Mouse (Mus musculus): ENCODE measurements at regions not wholly inside any gene's neighbourhood (a gene's known extent, or its start where the extent isn't known, plus 50 kb on each side); places are given as distances from the start of the nearest gene placed in this dataset.

- H3K9me3 ChIP-seq (ENCODE audit: control insufficient read depth, low read length), result no peaks in the 10 kb centered on the region
- ATAC-seq, result peak; percentile 84
- no peaks in the 10 kb centered on the region for H3K36me3 ChIP-seq (ENCODE audit: control insufficient read depth, insufficient read depth, low read length)
- H3K4me3 ChIP-seq (ENCODE audit: low read length), result no peak overlapping the region
- no peaks in the 10 kb centered on the region for H3K4me1 ChIP-seq (ENCODE audit: control insufficient read depth, insufficient read depth, low read depth, low read length)
- no peaks in the 10 kb centered on the region for H3K27me3 ChIP-seq (replicated peaks; ENCODE audit: control insufficient read depth, insufficient read depth, low read length)
- H3K4me2 ChIP-seq (ENCODE audit: low read length), result no peak overlapping the region
- H3K27ac ChIP-seq (ENCODE audit: low read depth, low read length), result no peak overlapping the region
- WGBS, result 59% methylated on average over 4 of the region's 4 CpGs
- H3K9ac ChIP-seq (ENCODE audit: low read depth, low read length), result no peak overlapping the region
These were observed 55.0 kb upstream of the Ywhaq start for GRCm38 (mm10) chr12:21472487-21472886.

GRCm38 (mm10) chr12:21471986-21472385 lies 54.5 kb upstream of the Ywhaq start:
- Histone ChIP-seq H3K27ac (ENCODE audit: low read depth, low read length) (no peak overlapping the region), H3K4me1 (ENCODE audit: control insufficient read depth, insufficient read depth, low read depth, low read length) (no peaks in the 10 kb centered on the region)
- 84% methylated on average over 7 of the region's 7 CpGs for WGBS

DNA sequence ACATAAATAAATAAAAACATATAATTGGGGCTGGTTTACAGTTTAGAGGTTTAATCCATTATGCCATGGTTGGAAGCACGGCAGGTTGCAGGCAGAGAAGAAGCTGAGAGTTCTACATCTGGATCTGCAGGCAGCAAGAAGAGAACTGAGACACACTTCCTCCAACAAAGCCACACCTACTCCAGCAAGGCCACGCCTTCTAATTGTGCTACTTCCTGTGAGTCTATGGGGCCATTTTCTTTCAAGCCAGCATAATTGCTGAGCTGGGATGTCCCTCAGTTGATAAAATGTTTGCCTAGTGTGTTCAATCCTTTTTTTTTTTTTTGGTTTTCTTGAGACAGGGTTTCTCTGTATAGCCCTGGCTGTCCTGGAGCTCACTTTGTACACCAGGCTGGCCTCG lies 52.8 kb upstream of the Ywhaq start:
- Histone ChIP-seq H3K9ac (ENCODE audit: low read depth, low read length) (no peak overlapping the region), H3K4me2 (ENCODE audit: low read length) (no peak overlapping the region), H3K9me3 (ENCODE audit: control insufficient read depth, low read length) (no peaks in the 10 kb centered on the region), H3K4me1 (ENCODE audit: control insufficient read depth, insufficient read depth, low read depth, low read length) (no peaks in the 10 kb centered on the region), H3K4me3 (ENCODE audit: low read length) (no peak overlapping the region), H3K27me3 (replicated peaks; ENCODE audit: control insufficient read depth, insufficient read depth, low read length) (no peaks in the 10 kb centered on the region), H3K27ac (ENCODE audit: low read depth, low read length) (no peak overlapping the region), H3K36me3 (ENCODE audit: control insufficient read depth, insufficient read depth, low read length) (no peaks in the 10 kb centered on the region)
- ATAC-seq, result no peak
- WGBS, result 94% methylated on average over 3 of the region's 3 CpGs

More at GRCm38 (mm10) chr12:21471986-21472385, 54.5 kb upstream of the Ywhaq start:
- H3K4me3 ChIP-seq (ENCODE audit: low read length), result no peak overlapping the region
- H3K9ac ChIP-seq (ENCODE audit: low read depth, low read length), result no peak overlapping the region
- ATAC-seq, result no peak
- H3K27me3 ChIP-seq (replicated peaks; ENCODE audit: control insufficient read depth, insufficient read depth, low read length), result no peaks in the 10 kb centered on the region
- H3K9me3 ChIP-seq (ENCODE audit: control insufficient read depth, low read length), result no peaks in the 10 kb centered on the region
- H3K36me3 ChIP-seq (ENCODE audit: control insufficient read depth, insufficient read depth, low read length), result no peaks in the 10 kb centered on the region
- H3K4me2 ChIP-seq (ENCODE audit: low read length), result no peak overlapping the region

All from hindbrain, embryonic 16.5 days (tissue).